Mouse (Mus musculus) bone marrow macrophage, adult 2 months (primary cell): Measurements from ENCODE around the gene Dlg1.

Experiments
- CTCF ChIP-seq: IDR thresholded peaks from 2 replicates; pipeline ENCODE4 v1.5.1; 2012; ENCODE audit warnings: low read depth, mild to moderate bottlenecking, low read length, moderate library complexity
- POLR2A ChIP-seq: IDR thresholded peaks from 2 replicates; pipeline ENCODE4 v1.6.1; 2012; ENCODE audit warnings: mild to moderate bottlenecking, low read depth, low read length, borderline replicate concordance

GRCm38 (mm10) chr16:31724121-31724520, 60.9 kb downstream of the Dlg1 start:
- no peak for TF ChIP-seq CTCF
- TF ChIP-seq POLR2A: no peak
